Mouse (Mus musculus): Measurements from ENCODE around the gene Fcgr4.

Gene Fcgr4

GRCm38 (mm10) chr1:171011733-171012132 lies 7.0 kb upstream of the Fcgr4 start:
- no peak for DNase-seq (ENCODE audit: low spot score in 2 of 2)

- DNase-seq (ENCODE audit: low spot score in 2 of 2): no peak
Observed at GRCm38 (mm10) chr1:171016676-171017356, 1.9 kb upstream of the Fcgr4 start.

GRCm38 (mm10) chr1:171017468-171018158 lies 1.1 kb upstream of the Fcgr4 start:
- no peak for DNase-seq (ENCODE audit: low spot score in 2 of 2)

- peak in 1 of 2 experiments; percentile 9 for DNase-seq (ENCODE audit: low spot score in 2 of 2)
Observed at GRCm38 (mm10) chr1:171019311-171019950, 711 bp downstream of the Fcgr4 start.

- no peak for DNase-seq (ENCODE audit: low spot score in 2 of 2)
Observed at GRCm38 (mm10) chr1:171031752-171032151, 13.0 kb downstream of the Fcgr4 start.

- DNase-seq (ENCODE audit: low spot score in 2 of 2): no peak
Observed at GRCm38 (mm10) chr1:171032691-171033090, 14.0 kb downstream of the Fcgr4 start.

- no peak for DNase-seq (ENCODE audit: low spot score in 2 of 2)
Observed at GRCm38 (mm10) chr1:171033196-171033595, 14.5 kb downstream of the Fcgr4 start.

GRCm38 (mm10) chr1:171033756-171034155 lies 15.0 kb downstream of the Fcgr4 start:
- DNase-seq (ENCODE audit: low spot score in 2 of 2): peak; percentile 81 to 84

- no peak for DNase-seq (ENCODE audit: low spot score in 2 of 2)
Observed at GRCm38 (mm10) chr1:171034201-171034600, 15.5 kb downstream of the Fcgr4 start.

GRCm38 (mm10) chr1:171035611-171036010 lies 16.9 kb downstream of the Fcgr4 start:
- no peak for DNase-seq (ENCODE audit: low spot score in 2 of 2)

GRCm38 (mm10) chr1:171036550-171037324 lies 18.0 kb downstream of the Fcgr4 start:
- DNase-seq (ENCODE audit: low spot score in 2 of 2): peak; percentile 62 to 65

GRCm38 (mm10) chr1:171037861-171038721 lies 19.4 kb downstream of the Fcgr4 start:
- DNase-seq (ENCODE audit: low spot score in 2 of 2): peak; percentile 79 to 86

- DNase-seq (ENCODE audit: low spot score in 2 of 2): no peak
Observed at GRCm38 (mm10) chr1:171039135-171039534, 20.4 kb downstream of the Fcgr4 start.

- no peak for DNase-seq (ENCODE audit: low spot score in 2 of 2)
Observed at GRCm38 (mm10) chr1:171039880-171040279, 21.2 kb downstream of the Fcgr4 start.

- no peak for DNase-seq (ENCODE audit: low spot score in 2 of 2)
Observed at GRCm38 (mm10) chr1:171043594-171044153, 25.0 kb downstream of the Fcgr4 start.

- peak; percentile 80 to 86 for DNase-seq (ENCODE audit: low spot score in 2 of 2)
Observed at GRCm38 (mm10) chr1:171044365-171045078, 25.8 kb downstream of the Fcgr4 start.

GRCm38 (mm10) chr1:171045079-171045465 lies 26.4 kb downstream of the Fcgr4 start:
- DNase-seq (ENCODE audit: low spot score in 2 of 2): no peak

GRCm38 (mm10) chr1:171046501-171046900 lies 27.8 kb downstream of the Fcgr4 start:
- DNase-seq (ENCODE audit: low spot score in 2 of 2): no peak

- no peak for DNase-seq (ENCODE audit: low spot score in 2 of 2)
Observed at GRCm38 (mm10) chr1:171049263-171049662, 30.5 kb downstream of the Fcgr4 start.

- no peak for DNase-seq (ENCODE audit: low spot score in 2 of 2)
Observed at GRCm38 (mm10) chr1:171050774-171051173, 32.1 kb downstream of the Fcgr4 start.
